Mouse (Mus musculus) limb, embryonic 13.5 days (tissue): ENCODE data around the gene Ifna11. TPM values are rescaled to one million over a fixed set of nuclear protein-coding genes. Genes with fewer than 3 reads are reported as not detected.

Source experiments
- ATAC-seq: fragments of 200-750 bp; cut with Nextera tagmentation; 2 replicates; pipeline ENCODE4 v1.8.0; 2017; ENCODE audit warnings: low read depth, moderate number of reproducible peaks, moderate TSS enrichment; ENCODE audit not compliant: low FRiP score
- H3K27ac ChIP-seq: fragments of 300-500 bp; sonication (generic); 2 replicates; pipeline ENCODE4 v1.5.1; 2015; ENCODE audit warnings: inconsistent platforms, mild to moderate bottlenecking, moderate library complexity
- H3K27me3 ChIP-seq: fragments of 300-500 bp; sonication (generic); 2 replicates; pipeline ENCODE4 v1.6.1; 2015; ENCODE audit warnings: mild to moderate bottlenecking, inconsistent platforms
- H3K36me3 ChIP-seq: fragments of 300-500 bp; sonication (generic); 2 replicates; pipeline ENCODE4 v1.6.1; 2015; ENCODE audit warnings: inconsistent platforms, mild to moderate bottlenecking, moderate library complexity
- H3K4me1 ChIP-seq: fragments of 300-500 bp; sonication (generic); 2 replicates; pipeline ENCODE4 v1.6.1; 2015; ENCODE audit warnings: inconsistent platforms
- H3K4me2 ChIP-seq: fragments of 300-500 bp; sonication (generic); replicated peaks from 2 replicates; pipeline ENCODE4 v1.6.1; 2015; ENCODE audit warnings: inconsistent platforms, mild to moderate bottlenecking, moderate library complexity
- H3K4me3 ChIP-seq: fragments of 300-500 bp; sonication (generic); 2 replicates; pipeline ENCODE4 v1.5.1; 2015; ENCODE audit warnings: moderate library complexity, mild to moderate bottlenecking, inconsistent platforms
- H3K9ac ChIP-seq: fragments of 300-500 bp; sonication (generic); 2 replicates; pipeline ENCODE4 v1.6.1; 2015; ENCODE audit warnings: mild to moderate bottlenecking, inconsistent platforms
- H3K9me3 ChIP-seq: fragments of 300-500 bp; sonication (generic); 2 replicates; pipeline ENCODE4 v1.6.1; 2016; ENCODE audit warnings: inconsistent platforms
- WGBS: fragments of 180-500 bp; shearing (Covaris S2); methylation state at CpG from one replicate; pipeline ENCODE4 v1.1.7; 2015; 5-methylcytosine and 5-hydroxymethylcytosine counted together
- polyA plus RNA-seq: library from polyadenylated mRNA; unstranded; fragments of >200 nt; fragmentation: Nextera tagmentation; extraction: Ambion mirVana; gene quantifications from 2 replicates; pipeline ENCODE4 v1.2.1, GENCODE M21; 2015

The Ifna11 gene
- polyA plus RNA-seq, 1 experiment from 2014 or later = not detected

DNA sequence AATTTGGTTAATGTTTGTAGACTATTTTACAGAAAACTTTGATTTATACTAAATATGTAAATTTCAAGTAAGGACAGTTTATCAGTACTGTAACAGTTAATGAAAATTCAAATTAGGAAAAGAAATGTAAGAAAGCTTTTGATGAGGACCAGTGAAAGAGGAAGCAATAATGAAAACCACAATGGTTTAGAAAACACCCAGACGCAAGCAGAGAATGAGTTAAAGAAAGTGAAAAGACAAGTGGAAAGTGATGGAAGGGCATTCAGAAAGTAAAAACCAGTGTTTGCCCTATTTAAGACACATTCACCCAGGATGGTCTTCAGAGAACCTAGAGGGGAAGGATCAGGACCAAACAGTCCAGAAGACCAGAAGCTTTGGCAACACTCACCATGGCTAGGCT is 29.9 kb downstream of the Ifna11 start, which contains the start of gene Ifna1:
Ifna1 (plus strand) TSS at position 390 of the 400 bp plus-strand sequence.
- H3K4me3 ChIP-seq = no peak within 1 kb of the TSS
- H3K4me1 ChIP-seq = no peaks in the 10 kb centered on the region
- H3K27me3 ChIP-seq = no peaks in the 10 kb centered on the region
- H3K9ac ChIP-seq = no peak within 1 kb of the TSS
- no peak within 1 kb of the TSS for H3K4me2 ChIP-seq
- H3K27ac ChIP-seq = no peak within 1 kb of the TSS
- WGBS = 84% methylated on average over 1 of the region's 1 CpGs
- H3K9me3 ChIP-seq = 0 out of 2 replicates have a peak, but pooled peaks cover 3% of the 10 kb centered on the region
- no peaks in the 10 kb centered on the region for H3K36me3 ChIP-seq
- ATAC-seq = no peak

DNA sequence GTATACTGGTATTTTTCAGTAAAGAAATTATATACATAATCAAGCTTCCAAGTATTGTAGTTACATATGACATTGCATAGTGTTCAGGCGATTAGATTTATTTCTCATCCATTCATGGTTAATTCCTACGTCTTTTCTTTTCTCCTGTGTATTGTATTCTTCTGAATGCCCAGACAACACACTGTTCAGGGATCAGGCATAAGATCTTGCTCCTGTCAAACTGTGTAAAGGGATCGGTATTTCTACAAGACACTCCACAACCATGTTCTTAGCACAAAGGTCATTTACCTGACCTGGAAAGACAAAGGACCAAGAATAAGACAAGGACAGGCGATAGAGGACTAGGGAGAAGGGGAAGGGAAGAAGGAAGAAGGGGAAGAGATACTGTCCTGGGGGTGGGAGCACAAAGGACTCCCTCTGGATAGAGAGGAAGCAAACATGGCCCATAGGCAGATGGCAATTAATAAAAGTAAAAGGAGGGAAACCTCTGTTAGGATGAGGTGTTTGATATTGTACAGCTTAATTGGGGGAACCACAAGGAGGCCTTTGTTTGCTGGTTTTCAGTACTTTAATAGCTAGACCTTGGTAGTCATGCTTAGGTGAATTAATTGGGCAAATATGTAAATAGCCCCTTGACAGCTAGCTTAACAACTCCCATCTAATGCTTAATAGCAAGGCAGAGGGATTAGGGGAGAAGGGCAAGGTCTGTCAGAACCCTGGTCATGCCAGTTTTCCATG is 31.4 kb downstream of the Ifna11 start:
- no peak overlapping the region for H3K27ac ChIP-seq
- H3K9ac ChIP-seq = no peak overlapping the region
- H3K4me3 ChIP-seq = no peak overlapping the region
- no peak overlapping the region for H3K4me2 ChIP-seq
- H3K4me1 ChIP-seq = no peaks in the 10 kb centered on the region
- ATAC-seq = no peak
- whole genome bisulfite sequencing = 78% methylated on average over 4 of the region's 4 CpGs
- no peaks in the 10 kb centered on the region for H3K36me3 ChIP-seq
- 0 out of 2 replicates have a peak, but pooled peaks cover 3% of the 10 kb centered on the region for H3K9me3 ChIP-seq
- H3K27me3 ChIP-seq = no peaks in the 10 kb centered on the region

DNA sequence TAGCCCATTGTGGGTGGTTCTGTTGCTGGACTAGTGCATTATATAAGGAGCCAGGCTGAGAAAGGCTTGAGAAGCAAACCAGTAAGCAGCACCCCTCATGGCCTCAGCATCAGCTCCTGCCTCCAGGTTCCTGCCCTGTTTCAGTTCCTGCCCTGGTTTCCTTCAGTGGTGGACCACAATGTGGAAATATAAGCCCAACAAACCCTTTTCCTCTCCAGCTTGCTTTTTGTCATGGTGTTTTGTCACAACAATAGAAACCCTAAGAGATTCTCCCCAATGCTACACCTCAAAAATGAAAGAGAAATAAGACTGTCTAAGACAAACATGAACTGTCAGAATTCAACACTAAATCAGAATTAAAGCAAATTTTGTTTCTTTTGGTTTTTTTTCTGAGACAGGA is 39.5 kb downstream of the Ifna11 start:
- no peaks in the 10 kb centered on the region for H3K36me3 ChIP-seq
- no peaks in the 10 kb centered on the region for H3K9me3 ChIP-seq
- peaks cover 15% of the 10 kb centered on the region for H3K27me3 ChIP-seq
- peaks cover 7% of the 10 kb centered on the region for H3K4me1 ChIP-seq
- no peak for ATAC-seq
- no peak overlapping the region for H3K27ac ChIP-seq
- no peak overlapping the region for H3K9ac ChIP-seq
- H3K4me3 ChIP-seq = no peak overlapping the region
- no peak overlapping the region for H3K4me2 ChIP-seq

DNA sequence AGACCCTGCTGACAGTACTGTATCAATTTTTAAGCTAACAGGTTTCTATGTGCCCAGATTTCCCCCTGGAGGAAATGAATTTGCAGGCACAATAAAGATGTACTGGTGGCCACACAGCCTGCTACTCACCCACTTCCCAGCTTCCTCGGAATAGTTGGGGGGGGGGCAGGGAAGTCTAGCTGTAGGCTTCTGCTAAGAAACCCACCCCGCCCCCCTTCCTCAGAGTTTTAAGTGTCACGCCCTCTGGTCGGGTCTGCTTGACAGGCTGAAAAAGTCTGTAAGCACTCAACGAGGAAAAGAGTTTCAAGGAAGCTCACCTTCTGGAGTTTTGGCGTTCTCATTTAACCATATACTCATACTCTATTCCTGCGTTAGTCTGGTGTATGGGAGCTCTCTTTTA is 43.5 kb downstream of the Ifna11 start:
- ATAC-seq = no peak
- no peaks in the 10 kb centered on the region for H3K9me3 ChIP-seq
- no peaks in the 10 kb centered on the region for H3K36me3 ChIP-seq
- H3K4me1 ChIP-seq = peaks cover 13% of the 10 kb centered on the region
- peaks cover 37% of the 10 kb centered on the region for H3K27me3 ChIP-seq
- no peak overlapping the region for H3K27ac ChIP-seq
- WGBS = 6% methylated on average over 7 of the region's 7 CpGs
- H3K4me2 ChIP-seq = no peak overlapping the region
- H3K9ac ChIP-seq = no peak overlapping the region
- H3K4me3 ChIP-seq = no peak overlapping the region

DNA sequence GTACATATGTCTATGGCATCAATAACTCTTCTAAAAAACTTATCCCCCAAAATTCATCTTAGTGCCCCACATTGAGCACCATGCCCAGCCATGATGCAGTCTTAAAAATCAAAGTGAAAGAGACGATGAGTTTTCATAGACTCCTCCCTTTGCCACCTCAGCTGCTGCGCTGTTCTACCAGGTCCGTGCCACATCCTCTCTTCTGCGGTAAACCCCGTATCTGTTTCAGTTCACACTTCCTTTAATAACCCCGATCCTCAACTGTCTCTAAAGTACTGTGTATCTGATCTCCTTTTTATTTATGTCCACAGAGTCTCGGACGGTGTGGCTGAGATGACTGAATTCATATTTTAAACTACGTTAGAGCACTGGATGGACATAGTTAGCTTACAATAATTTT is 44.8 kb downstream of the Ifna11 start:
- H3K9me3 ChIP-seq = no peaks in the 10 kb centered on the region
- WGBS = 54% methylated on average over 9 of the region's 9 CpGs
- no peaks in the 10 kb centered on the region for H3K36me3 ChIP-seq
- peaks cover 13% of the 10 kb centered on the region for H3K4me1 ChIP-seq
- H3K9ac ChIP-seq = no peak overlapping the region
- peaks cover 40% of the 10 kb centered on the region for H3K27me3 ChIP-seq
- H3K4me2 ChIP-seq = no peak overlapping the region
- H3K27ac ChIP-seq = no peak overlapping the region
- H3K4me3 ChIP-seq = no peak overlapping the region
- ATAC-seq = no peak

DNA sequence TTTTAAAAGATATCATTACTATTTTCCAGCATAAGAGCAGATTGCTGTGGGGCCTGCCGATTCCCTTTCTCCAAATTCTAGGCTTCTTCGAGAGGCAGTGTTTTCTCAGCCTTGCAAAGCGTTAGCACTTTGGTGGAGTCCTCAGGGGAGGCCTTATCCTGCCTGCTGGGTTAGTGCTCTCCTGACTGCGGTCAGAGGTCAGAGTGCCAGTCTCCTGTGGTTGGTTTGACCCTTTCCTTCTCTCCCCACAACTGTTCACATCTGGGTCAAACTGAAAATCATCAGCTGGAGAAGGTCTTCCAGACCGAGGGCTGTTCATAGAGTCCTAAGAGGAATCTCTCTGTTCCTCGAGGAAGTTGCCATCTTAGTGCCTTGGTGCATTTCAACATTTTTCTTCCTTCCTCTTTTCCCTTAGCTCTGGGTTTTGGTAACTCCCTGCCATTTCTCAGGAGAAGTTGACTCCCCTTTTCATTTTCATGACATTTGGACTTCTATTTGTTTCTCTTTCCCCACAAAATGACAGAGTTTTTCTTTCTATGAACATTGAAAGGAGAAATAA is 45.3 kb downstream of the Ifna11 start:
- no peak overlapping the region for H3K9ac ChIP-seq
- peaks cover 40% of the 10 kb centered on the region for H3K27me3 ChIP-seq
- peaks cover 13% of the 10 kb centered on the region for H3K4me1 ChIP-seq
- 42% methylated on average over 6 of the region's 6 CpGs for WGBS
- ATAC-seq = no peak
- no peaks in the 10 kb centered on the region for H3K36me3 ChIP-seq
- no peaks in the 10 kb centered on the region for H3K9me3 ChIP-seq
- H3K4me2 ChIP-seq = no peak overlapping the region
- no peak overlapping the region for H3K27ac ChIP-seq
- no peak overlapping the region for H3K4me3 ChIP-seq

DNA sequence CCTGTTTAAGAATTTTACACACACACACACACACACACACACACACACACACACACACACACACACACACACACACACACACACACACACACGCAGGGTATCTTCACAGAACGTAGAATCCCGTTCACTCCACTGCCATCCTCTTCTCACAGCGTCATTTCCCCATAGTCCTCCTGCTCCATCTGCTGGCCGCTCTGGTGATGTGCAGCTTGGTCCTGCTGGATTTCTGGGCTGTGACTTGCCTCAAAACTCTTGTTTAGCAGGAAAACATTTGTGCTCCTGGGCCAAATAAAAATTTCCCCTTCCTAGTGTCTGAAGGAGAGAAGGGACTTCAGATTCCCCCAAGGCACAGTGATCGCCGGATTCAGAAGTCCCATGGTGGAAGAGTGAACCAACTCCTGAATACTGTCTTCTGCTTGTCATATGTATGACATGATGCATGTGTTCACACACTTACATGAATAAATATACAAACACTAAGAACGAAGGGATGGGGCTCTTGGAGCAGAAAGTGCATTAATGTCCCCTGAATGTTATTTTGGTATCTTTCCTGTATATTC is 47.7 kb downstream of the Ifna11 start:
- Histone ChIP-seq H3K9me3 (no peaks in the 10 kb centered on the region), H3K9ac (peak overlapping the region; percentile 60), H3K4me2 (peak overlapping the region; percentile 91), H3K27ac (no peak overlapping the region), H3K4me1 (peaks cover 13% of the 10 kb centered on the region), H3K4me3 (peak overlapping the region; percentile 55), H3K36me3 (no peaks in the 10 kb centered on the region), H3K27me3 (peaks cover 46% of the 10 kb centered on the region)
- 1% methylated on average over 8 of the region's 8 CpGs for WGBS
- ATAC-seq = peak; percentile 70; the same call in 1 of the 2 replicates

DNA sequence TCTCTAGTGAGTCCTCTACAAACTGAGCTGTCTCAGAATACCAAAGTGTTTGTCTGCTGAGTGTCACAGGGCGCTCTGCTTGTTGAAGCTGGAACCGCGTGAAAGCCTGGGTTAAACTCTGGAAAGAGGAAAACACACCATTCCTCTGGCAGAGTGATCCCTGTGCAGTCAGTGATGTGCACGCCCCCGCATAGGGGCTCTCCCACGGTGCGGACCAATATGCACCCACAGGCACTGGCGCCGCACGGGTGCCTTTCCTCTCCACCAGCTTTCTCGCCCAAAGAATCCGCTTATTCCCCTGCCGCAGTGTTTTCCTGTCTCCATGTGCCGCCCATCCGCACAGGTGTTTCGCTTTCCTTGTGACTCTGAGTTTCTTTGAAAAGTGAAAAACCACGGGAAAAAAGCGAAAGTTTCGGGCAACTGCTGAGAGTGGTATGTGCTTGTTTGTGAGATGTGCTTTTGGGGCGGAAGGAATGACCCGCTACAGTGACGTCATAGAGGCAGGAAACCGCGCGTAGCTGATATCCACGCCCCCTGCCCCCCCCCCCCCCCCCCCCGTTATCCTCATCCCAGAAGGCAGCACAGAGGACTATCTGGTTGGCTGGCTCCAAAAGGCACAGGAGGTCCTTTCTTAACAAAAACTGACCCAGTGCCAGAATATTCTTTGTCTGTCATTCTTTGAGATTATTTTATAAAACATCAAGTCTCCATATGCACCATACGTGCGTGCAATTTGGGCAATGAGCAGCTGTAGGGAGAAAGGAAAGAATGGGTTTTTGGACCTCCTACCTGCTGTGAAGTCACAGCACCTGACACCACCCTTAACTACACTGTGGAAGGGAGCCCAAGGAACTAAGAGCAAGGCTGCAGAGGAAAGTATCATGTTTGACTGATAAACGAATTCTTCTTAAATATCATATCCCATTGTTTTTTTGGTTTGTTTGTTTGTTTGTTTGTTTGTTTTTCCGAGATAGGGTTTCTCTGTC is 48.5 kb downstream of the Ifna11 start:
- H3K4me2 ChIP-seq = peak overlapping the region; percentile 91
- H3K27ac ChIP-seq = no peak overlapping the region
- H3K27me3 ChIP-seq = peaks cover 39% of the 10 kb centered on the region
- H3K9me3 ChIP-seq = no peaks in the 10 kb centered on the region
- ATAC-seq = peak; percentile 46
- H3K36me3 ChIP-seq = no peaks in the 10 kb centered on the region
- peak overlapping the region; percentile 55 for H3K4me3 ChIP-seq
- peaks cover 9% of the 10 kb centered on the region for H3K4me1 ChIP-seq
- 8% methylated on average over 31 of the region's 31 CpGs for WGBS
- H3K9ac ChIP-seq = peak overlapping the region; percentile 60

Other genes starting within 250 kb of the Ifna11 start
- gene Ifna14, start 248.2 kb upstream of the Ifna11 start, polyA plus RNA-seq = not detected in 2 replicates
- gene Ifna9, start 227.6 kb upstream of the Ifna11 start, polyA plus RNA-seq = not detected in 2 replicates
- gene Ifna12, start 216.6 kb upstream of the Ifna11 start, polyA plus RNA-seq = not detected in 2 replicates
- gene C87499, start 185.5 kb upstream of the Ifna11 start, polyA plus RNA-seq = not detected in 2 replicates
- not detected in 2 replicates for gene Ifna13, start 175.5 kb upstream of the Ifna11 start, polyA plus RNA-seq
- gene Ifna16, start 143.0 kb upstream of the Ifna11 start, polyA plus RNA-seq = not detected in 2 replicates
- not detected in 2 replicates for gene Ifna2, start 136.0 kb upstream of the Ifna11 start, polyA plus RNA-seq
- not detected in 2 replicates for gene Ifnab, start 128.6 kb upstream of the Ifna11 start, polyA plus RNA-seq
- 1.0 and 1.1 TPM in 2 replicates for gene Gm26566, start 98.2 kb upstream of the Ifna11 start, polyA plus RNA-seq
- gene Klhl9, start 97.5 kb upstream of the Ifna11 start, polyA plus RNA-seq = 123 and 130 TPM in 2 replicates
- gene Gm13271, start 65.1 kb upstream of the Ifna11 start, polyA plus RNA-seq = not detected in 2 replicates
- gene Gm13283, start 59.8 kb upstream of the Ifna11 start, polyA plus RNA-seq = 0.34 and 0.45 TPM in 2 replicates
- gene Gm13290, start 46.1 kb upstream of the Ifna11 start, polyA plus RNA-seq = 0.46 and 0.59 TPM in 2 replicates
- not detected in 2 replicates for gene Gm13289, start 43.0 kb upstream of the Ifna11 start, polyA plus RNA-seq
- gene Gm13272, start 40.1 kb upstream of the Ifna11 start, polyA plus RNA-seq = not detected in 2 replicates
- gene Ifnz, start 37.8 kb upstream of the Ifna11 start, polyA plus RNA-seq = 0.27 and 0.41 TPM in 2 replicates
- not detected in 2 replicates for gene Gm13276, start 34.2 kb upstream of the Ifna11 start, polyA plus RNA-seq
- not detected in 2 replicates for gene Gm13277, start 31.3 kb upstream of the Ifna11 start, polyA plus RNA-seq
- gene Gm13278, start 28.4 kb upstream of the Ifna11 start, polyA plus RNA-seq = not detected in 2 replicates
- not detected in 2 replicates for gene Gm13275, start 25.5 kb upstream of the Ifna11 start, polyA plus RNA-seq
- not detected in 2 replicates for gene Gm13279, start 22.6 kb upstream of the Ifna11 start, polyA plus RNA-seq
- 0.76 and 1.0 TPM in 2 replicates for gene Gm13285, start 20.3 kb upstream of the Ifna11 start, polyA plus RNA-seq
- not detected in 2 replicates for gene Gm13287, start 16.7 kb upstream of the Ifna11 start, polyA plus RNA-seq
- not detected in 2 replicates for gene Gm13288, start 14.4 kb upstream of the Ifna11 start, polyA plus RNA-seq
- gene Ifna7, start 3.7 kb upstream of the Ifna11 start, polyA plus RNA-seq = not detected in 2 replicates
- not detected in 2 replicates for gene Ifna6, start 7.5 kb downstream of the Ifna11 start, polyA plus RNA-seq
- gene Ifna5, start 15.6 kb downstream of the Ifna11 start, polyA plus RNA-seq = not detected in 2 replicates
- not detected in 2 replicates for gene Ifna4, start 21.9 kb downstream of the Ifna11 start, polyA plus RNA-seq
- gene Ifna1, start 30.1 kb downstream of the Ifna11 start, polyA plus RNA-seq = not detected in 2 replicates
- gene Ifne, start 60.2 kb downstream of the Ifna11 start, polyA plus RNA-seq = not detected in 2 replicates